Mouse (Mus musculus) kidney, postnatal 10 days (tissue): ENCODE measurements around the gene Pard3.
A peak's percentile ranks its signal among the peaks of the same experiment; 100 is the strongest.

Source experiments
- DNase-seq: peaks from one replicate; pipeline ENCODE4 v3.0.0; 2021; ENCODE audit warnings: mixed read lengths

Pard3 gene

DNA sequence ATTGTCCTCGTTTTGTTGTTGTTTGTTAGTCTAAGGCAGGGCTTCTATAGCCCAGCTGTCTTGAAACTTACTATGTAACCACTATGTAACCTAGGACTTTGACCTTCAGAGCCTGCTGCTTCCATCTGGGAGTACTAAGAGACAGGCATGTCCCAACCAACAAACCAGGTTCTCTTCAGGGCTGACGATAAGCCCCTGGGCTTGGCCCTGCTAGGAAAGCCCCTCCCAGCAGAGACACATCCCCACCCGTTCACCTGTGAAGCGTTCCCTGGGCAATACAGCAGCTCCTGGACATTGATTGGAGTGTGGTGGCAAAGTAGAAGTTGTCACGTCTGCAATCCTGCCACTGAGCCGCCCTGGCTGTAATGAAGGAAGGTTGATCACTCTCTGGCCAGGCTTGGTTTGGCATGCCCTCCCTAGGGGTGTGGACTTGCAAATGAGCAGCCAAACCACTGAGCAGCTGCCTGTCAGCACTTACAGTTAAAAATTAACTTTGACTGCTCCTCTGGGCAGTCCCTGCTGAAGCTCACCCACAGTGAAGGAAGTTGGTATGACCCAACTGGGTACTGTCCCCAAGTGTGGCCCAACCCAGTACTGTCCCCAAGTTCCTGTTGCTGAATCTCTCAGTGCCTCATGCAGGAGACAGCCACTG lies 377.3 kb downstream of the Pard3 start:
- peak; percentile 85 for DNase-seq

DNA sequence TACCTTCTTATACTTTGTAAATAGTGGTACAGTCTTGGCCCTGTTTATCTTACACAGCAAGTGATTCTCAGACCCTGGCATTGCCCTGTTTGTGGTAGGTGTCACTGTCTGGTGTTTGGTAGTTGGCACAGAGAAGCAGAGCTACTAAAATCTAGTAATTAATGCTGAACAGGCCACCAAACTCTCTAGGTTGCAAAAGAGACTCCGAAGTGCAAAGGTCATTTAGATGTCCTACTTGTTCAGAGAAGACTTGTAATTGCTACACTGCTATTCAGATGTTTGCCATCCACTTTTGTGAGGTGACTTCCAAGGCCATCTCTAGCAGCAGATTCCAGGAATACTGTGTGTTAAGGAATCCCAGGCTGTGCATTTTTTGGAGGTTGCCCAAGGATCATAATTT lies 383.7 kb downstream of the Pard3 start:
- no peak for DNase-seq

DNA sequence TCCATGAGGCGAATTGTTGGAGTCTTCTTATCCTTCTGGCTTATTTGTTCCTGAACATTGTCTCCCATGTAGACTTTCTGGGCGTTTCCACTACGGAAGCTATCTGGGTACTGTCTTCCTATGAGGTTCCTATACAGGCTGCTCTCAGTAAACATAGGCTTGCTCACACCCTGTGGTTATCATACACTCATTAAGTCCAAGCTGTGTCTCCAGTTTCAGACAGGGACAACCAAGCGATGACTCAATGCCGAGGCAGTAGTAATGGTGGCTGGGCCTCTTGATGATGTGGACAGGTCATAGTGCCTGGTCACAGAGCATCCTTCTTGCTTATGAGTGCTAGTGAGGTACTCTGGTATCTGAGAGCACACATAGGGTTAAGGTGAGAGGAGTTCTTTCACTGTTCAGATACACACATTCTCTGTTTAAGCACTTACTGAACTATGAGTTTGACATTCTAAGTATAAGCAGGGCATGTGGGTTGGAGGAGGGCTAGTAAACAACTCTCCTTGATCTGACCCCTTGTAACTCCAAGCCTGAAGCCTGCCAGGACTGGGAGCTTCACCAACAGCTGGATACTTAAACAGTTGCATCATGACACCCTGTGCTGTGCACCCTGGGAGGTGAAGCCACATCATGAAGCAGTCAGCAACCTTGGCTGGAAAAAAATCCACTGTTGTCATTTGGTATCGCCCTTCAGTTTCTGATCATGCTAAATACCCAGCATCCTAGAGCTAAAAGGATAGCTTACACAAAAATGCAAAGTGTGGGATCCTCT lies 385.6 kb downstream of the Pard3 start:
- DNase-seq: no peak

DNA sequence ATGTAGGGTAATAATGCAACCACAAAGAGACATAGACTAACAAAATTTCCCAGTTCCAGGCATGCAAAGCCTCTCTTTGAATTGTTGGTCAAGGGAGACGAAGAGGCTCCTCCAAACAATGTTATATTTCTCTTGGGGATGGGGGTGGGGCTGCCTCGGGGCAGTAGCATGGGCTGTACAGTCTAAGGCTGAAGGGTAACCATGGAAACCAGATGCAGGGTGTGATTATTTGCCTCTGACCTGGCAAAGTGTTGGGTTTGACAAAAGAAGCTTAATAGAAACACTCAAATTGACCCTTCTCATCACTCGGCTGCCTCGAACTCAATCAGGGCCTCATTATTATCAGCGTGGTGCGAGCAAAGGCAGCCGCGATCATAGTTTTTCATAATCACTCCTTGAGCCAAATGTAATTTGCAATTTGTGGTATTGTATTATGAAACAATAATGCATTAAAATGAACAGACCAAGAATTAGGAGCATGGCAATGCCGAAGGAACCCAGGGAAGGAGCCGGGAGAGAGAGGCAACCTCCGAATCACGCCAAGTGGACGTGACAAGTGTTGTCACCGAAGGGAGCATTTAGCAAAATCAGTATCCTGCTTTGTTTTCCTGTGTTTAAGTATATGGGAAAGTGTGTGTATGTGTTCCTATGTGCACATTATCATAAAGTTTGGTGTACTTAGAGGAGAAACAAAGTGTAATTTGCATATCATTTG lies 387.4 kb downstream of the Pard3 start:
- no peak for DNase-seq

DNA sequence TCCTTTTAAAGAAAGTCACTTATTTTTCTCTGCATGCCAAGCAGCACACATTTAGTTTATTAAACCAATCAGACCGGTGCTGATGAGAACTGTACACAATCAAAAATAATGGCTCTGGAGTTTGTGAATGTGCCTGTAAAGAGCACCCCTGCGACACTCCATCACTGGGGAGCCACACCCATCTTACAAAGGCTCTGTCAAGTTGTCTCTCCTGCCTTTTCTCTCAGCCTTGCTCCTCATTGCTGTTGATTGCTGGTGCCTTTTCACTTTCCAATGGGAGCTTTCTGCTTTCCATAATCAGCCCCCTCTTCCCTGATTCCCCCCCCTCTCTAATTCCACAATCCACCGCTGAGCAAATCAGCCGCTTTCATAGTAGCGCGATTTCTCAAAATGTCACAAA lies 388.7 kb downstream of the Pard3 start:
- no peak for DNase-seq

DNA sequence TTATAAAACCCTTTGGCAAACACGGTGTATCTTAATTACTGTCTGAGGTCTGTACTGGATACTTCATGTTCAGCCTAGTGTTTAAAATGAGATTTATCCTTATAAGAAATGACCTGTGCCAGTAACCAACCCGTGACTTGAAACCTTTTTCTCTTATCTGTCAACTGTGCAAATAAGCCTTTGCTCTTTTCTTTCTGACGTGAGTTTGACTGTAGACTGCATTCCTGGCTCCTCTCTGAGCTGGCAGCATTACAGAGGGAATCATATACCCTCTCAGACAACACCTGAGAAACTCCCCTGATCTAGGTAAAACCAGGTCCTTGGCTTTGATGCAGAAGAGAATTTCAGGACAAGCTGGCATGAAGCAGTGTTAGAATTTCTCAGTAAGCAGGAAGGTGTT lies 394.2 kb downstream of the Pard3 start:
- no peak for DNase-seq

DNA sequence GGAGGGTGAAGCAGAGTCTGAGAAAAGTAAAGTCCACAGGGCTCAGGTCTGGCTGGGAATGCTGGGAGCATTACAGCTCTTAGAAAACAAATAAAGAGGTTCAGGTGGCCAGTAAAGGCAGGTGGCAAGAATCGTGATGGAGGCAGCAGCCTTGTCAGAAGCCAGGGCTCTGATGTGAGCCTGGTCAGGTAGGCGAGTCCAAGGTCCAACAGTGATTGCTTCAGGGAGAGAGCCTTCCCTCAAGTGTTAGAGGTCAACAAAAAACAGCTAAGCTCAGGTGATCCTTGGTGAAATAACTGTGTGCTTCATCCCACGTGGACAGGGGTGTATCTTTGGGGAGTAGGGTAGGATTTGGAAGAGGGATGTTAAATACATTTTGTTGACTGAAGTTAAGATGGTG lies 397.5 kb downstream of the Pard3 start:
- no peak for DNase-seq

DNA sequence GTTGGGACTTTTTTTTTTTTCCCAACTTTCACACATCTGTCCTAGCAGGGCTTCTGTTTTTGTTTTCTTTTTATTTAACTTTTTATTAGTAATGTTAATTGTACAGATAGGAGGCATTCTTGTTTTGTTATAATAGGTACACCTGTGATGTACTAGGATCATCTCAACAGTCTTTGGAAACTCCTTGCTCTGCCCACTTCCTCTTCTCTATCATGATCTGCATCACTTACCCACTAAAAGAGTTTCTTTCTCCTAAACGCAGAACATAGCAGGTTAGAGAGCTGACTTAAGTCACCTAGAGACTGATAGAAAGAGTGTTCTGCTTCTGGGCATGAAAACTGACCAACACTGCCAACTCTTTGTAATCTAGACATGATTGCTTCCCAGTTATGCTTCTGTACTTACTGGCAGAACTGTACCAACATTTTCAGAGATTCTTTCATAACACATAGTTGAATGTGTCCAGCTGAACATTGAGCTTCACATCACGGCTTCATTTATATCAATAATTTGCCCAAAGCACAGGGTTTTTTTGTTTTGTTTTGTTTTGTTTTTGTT lies 398.8 kb downstream of the Pard3 start:
- no peak for DNase-seq

DNA sequence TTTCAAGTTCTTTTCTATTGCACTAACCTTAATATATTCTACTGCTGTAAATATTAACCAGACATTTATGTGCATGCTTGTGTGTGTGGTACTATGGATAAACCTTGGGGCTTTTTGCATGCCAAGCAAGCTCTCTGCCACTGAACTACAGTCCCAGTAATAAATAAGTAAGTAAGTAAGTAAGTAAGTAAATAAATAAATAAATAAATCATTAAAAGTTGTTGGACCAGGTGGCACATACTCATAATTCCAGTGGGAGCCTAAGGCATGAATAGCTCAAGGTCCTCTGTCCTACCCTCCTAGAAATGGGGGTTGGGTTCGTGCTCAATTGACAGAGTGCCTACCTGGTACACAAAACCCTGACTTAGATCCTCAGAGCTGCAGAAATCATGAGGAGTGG lies 400.6 kb downstream of the Pard3 start:
- DNase-seq: peak; percentile 26

DNA sequence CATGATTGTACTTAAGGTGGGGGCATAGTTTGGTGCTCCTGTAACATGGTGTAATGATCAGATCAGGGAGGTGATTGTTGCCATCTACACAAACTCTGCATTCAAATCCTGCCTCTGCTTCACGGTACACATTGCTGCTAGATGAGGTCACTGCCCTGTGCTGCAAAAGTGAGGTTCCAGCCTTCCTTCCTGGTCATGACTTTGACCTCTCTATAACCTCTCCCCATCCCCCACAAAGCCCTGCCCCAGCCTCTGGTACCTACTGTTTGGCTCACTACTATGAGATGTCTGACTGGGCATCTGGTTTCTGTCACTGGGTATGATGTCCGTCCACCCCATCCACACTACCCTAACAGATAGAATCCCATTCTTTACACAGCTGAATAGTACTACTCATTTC lies 408.5 kb downstream of the Pard3 start:
- DNase-seq: no peak

DNA sequence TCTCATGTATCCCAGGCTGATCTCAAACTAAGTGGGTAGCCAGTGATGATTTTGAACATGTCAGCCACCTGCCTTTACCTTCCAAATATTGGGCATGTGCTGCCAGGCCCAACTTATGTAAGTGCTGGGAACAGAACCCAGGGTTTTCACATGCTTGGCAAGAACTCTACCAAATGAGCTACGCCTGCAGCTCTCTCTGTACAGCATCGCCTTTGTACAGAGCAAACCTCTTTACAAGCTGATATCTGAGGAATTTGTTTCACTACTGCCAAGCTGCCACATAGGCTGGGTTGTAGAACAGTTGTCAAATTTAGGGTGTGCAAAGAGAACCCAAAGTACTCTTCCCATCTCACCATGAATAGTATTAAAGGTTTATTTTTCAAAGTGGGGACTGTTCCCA lies 416.3 kb downstream of the Pard3 start:
- DNase-seq: no peak

DNA sequence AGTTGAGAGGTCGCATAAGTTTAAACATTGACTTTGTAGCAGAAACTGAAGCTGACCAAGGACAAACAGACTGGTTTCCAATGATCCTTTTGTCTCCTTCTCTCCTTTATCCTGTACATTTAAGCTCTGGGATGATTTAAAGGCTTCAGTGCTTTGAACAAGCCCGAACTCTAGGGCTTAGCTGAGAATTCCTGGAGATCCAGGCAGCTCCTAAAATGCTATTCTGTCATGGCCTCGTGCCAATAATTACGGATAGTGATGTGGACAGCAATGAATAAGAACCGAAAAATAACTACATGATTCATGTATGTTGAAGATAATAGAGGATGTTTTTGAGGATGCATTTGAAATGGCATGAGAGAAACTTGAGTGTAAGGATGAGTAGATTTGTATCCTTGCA lies 421.9 kb downstream of the Pard3 start:
- peak; percentile 21 for DNase-seq

DNA sequence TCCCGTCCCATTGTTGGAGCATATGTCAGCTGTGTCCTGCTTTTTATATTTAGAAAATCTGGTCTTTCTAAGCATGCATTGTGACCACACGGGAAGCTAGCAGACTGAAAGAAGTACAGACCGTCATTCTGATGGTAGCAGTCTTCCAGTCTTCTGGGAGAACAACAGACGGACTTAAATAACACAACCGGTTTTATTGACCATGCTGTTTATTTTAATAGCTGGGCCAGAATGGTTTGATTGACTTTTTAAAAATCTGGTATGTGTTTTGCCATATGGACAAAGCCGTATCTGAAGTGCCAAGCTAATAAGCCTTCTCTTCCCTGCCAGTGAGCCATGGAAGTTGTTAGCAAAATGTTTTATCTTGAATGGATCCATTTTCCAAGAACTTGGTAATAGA lies 428.3 kb downstream of the Pard3 start:
- no peak for DNase-seq

DNA sequence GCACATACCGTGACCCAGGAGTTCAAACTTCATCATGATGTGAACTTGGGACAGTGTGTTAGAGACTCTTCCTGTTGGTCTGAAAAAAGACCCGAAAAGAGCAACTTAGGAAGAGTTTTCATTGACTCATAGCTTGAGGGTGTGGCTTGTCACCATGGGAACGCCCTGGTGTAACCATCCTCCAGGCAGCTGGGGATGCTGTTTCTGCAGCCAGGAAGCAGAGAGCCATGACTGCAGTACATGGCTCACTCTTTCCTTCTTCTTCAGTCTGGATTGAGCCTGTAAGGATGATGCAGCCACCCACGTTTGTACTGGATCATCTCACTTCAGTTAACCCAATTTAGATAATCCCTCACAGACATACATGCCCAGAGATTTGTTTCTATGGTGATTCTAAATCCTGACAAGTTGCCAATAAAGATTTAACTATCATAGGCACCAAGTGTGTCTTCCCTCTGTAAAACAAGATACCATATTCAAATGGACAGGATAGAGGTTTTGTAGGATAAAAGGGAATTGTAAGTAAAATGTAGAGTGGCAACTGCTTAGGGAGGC lies 431.6 kb downstream of the Pard3 start:
- peak; percentile 42 for DNase-seq

DNA sequence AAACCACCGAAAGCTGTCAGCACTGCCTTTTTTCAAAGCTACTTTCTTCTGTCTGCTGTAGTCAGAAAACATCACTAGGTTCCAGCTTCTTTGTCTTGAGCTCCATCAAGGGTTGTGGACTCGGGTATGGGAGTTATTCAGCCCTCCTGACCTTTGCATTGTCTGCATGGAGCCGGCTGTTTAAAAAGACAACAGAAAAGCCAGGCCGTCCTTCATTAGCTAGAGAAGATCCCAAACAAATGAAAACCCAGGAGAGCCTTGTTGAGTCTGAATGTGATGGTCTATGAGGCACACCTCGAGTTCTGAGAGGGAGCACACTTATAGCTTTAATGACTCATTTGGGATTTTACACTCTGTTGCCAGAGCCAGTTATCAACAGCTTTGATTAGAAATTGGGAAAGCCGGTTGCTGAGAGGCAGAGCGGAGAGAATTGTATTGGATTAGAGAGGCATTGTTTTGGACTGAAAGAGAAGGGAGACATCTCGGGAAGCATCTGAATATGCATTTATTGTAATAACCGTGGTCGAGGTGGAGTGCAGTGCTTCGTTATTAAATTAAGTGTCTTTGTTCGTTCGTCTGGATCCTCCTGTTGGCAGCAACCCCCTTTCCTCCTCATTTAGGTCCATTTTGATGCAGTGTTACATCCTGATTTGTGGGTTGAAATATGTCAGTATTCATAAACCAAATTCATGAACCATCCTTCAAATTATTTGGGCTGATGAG lies 435.5 kb downstream of the Pard3 start:
- no peak for DNase-seq

DNA sequence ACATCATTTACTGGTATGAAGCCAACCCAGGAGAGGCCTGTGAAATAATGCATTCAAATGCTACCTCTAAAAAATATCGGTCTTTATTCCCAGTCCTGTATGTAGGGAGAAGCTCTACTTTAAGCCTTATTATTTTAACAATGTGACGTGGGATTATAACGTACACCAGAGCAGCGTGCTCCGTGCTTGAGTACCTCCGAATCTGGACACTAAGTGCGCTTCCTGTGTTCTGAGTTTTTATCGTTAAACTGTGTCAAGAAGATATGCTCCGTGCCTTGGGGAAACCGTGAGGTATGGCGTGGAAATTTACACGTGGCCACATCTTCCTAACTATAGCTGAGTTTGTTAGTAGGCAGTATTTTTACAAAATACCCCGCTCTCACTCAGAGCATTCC lies 436.0 kb downstream of the Pard3 start:
- no peak for DNase-seq

DNA sequence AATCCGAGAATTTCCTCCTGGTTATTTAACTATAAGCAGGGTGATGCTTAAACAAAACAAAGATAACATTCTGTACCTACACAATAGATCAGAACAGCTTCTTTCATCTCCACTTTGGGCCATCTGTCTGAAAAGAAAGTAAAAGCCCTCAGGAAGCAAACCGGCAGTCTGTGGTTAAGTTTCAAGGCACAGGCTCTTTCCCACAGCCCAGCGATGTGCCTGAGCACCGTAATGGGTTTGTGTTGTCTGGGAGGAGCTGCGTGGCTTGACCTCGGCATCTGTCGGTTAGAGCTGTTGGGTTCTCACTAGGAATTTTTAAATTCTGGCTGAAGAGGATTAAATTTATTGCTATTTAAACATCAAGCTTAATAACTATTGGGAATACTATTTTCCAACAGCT lies 436.5 kb downstream of the Pard3 start:
- peak; percentile 24 for DNase-seq

DNA sequence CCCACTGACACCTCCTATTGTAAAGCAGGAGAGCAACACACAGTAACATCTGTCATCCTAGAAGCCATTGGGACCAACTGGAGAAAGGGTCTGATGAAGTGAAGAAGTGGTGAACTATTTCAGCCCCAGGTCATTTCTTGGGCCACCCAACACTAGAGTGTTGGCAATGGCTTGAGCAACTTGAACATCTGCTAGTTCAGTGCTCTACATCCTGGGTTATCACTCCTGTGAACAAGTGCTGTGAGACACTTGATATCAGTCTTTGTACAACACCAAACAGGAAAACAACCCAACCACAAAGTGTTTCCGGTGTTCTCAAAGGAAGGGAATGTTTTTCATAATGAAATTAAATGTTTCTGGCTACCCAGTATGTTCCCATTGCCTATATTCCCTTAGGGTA lies 438.1 kb downstream of the Pard3 start:
- no peak for DNase-seq

DNA sequence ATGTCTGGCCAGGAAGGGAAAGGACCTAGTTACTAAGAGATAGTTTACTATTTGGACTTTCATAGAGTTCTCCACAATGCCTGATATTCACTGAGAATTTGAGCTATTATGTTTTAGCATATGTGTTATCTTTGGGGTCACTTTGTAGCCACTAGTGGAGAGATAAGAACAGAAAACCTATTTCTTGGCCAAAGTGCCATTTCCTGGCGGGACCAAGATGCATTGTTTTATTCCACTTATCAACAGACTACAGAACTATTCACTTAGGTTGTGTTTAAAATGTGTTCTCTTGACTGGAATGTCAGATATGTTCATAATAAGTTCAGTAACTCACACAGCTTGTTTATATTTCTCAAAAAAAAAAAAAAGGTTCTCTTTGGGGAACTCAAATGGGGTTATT lies 441.6 kb downstream of the Pard3 start:
- no peak for DNase-seq

DNA sequence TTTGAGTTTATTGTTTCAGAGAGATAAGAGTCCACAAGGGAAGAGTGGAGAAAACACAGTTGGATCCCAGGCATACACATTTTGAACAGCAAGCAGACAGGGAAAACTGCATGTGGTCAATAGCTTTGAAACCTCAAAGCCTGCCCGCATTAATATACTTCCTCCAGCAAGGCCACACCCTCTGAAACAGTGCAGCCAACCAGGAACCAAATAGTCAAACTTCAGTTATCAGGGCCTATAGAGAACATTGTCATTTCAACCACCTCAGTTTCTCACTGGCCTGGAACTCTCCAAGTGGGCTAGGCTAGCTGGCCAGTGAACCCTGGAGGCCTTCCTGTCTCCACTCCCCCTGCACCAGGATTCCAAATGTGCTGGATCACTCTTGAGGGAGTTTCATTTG lies 442.6 kb downstream of the Pard3 start:
- DNase-seq: no peak

DNA sequence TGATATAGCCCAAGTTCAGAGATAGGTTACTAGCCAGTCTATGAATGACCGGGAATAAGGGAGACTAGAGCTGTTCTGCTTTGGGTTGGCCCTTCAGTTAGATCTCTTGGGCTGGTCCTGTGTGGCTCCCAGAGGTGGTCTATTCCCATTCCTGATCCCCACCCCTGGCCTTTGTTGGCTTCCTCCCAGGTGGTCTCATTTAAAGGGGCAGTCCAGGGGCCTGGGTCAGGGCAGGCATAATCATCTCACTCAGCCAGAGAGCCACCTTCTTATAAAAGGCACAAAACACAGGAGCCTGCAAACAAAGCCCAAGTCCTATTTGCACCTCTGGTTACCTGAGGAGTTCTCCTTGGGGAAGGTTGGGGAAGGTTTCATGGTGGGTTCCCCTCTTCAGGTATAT lies 447.6 kb downstream of the Pard3 start:
- no peak for DNase-seq

DNA sequence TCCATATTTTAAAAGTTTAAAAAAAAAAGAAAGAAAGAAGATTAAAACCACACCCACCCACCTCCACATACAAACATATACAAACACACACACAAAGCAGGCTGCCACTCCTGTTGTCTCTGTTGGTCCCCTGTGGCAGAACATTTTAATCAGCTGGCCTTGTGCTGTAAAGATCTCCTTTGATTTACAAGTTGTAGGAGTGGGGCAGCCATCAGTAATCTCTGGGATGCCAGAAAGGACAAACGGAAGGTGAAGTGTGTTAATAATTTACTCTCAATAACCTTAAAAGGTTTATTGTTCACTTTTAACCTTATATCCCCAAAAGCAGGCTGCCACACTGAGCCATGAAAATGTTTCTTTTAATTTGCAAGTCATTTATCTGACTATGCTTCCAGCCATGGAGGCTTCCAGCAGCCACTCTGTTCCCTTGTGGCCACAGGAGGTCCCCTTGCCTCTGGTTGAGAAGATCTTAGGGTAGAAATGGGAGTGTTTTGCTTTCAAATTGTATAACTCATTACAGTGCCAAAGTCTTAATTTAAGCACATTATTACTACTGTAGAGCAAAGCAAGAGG lies 448.4 kb downstream of the Pard3 start:
- peak; percentile 41 for DNase-seq
